Mouse (Mus musculus): ENCODE measurements around the gene Taf15.

The Taf15 gene

DNA sequence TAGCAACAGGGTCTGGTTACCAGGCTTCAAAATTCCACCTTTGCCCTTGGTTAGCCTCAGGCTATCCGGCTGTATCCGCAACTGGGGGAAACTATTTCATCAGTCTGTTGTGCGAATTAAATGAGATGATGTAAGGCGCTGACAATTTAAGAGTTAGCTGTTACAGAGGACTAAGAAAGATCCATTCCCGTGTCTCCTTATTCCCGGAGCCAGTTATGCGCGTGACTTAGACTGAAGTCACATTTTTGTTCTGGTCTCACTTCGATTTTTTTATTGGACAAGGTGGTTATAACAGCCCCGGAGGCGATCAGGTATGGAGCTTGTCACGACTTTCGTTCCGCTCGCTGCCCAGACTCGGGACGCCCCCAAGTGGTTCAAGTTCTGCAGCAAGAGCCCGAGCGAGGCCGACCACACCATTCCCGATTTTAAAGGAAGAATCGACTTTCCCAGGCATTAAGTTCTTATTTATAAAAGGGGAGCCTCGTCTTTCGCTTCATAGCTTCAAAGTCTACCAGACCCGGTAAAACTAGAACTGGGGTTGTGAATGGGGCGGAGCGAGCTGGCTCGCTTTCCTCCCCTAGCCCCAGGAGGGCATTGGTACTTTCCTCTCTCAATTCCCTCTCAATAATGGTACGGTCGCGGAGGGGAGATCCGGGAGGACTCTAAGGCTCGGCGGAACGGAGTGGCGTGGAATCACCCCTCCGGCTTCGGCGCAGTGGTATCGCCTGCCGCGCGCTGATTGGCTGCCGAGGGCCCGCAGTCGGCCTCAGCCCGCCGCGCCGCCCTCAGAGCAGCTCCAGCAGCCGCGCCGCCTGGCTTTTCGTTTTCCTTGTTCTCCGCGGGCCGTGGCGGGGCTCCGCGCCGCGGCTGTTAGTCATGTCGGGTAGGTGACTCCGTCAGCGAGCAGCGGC, at the start of gene Taf15:
TSS of gene Taf15 (plus strand) at position 763 of the 911 bp plus-strand sequence.
- peak; percentile 99 for DNase-seq

DNA sequence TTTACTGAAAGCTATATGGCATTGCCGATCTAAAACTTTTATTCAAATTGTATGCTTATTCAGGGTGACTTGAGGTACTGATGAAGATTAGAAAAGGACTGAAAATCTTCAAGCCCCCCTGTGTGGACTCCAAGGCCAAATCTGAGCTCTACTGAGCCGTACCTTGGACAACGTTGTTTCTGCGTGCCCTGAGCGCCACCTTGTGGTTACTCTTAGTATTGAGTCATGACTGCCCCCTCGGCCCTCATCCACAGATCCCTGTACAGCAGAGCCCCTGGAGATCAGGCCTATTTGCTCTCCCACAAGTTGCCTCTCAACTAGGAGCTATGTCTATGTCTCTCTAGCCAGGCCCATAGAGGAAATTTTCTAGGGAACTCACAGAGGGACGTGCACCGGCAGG, 48.2 kb upstream of the Taf15 start:
- DNase-seq: peak; percentile 70

DNA sequence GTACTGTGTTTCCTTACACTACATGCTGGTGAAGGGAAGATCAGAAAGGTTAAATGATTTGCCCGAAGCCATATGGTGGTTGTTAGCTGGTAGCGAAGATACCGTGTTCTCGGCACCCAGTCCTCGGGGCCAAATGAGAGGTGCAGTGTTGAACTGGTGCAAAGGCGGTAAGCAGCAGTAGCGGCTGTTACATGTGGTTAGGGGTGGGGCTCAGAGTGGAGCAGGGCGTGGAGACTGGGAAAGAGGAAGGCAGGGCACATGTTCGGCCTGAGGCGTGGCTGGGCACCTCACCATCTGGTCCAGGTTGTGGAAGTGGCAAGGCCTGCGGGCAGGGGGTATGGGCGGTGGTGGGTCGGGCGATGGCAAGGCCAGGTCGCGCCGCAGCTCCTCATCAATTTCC, 45.9 kb upstream of the Taf15 start:
- DNase-seq: peak; percentile 28

DNA sequence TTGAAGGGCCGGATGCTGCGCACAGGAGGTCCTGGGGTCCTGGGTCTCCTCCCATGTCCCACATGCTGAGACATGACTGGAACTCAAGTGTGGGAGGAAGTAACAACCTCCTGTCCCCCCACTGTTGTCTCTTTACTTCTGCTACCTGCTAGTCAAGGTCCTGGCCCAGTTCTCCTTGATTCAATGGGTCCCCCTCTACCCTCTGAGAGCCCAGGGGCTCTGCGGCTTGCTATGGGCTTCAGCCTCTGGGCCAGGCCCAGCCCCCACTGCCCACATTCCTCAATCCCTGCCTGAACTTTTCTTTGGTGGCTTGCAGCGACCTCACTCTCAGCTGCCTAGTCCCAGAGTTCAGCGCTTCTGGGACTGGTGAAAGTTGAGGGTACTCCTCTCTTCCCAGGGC, 43.5 kb upstream of the Taf15 start, which contains the start of gene Gas2l2:
TSS of gene Gas2l2 (minus strand) at position 101 of the 400 bp plus-strand sequence.
- no peak for DNase-seq

DNA sequence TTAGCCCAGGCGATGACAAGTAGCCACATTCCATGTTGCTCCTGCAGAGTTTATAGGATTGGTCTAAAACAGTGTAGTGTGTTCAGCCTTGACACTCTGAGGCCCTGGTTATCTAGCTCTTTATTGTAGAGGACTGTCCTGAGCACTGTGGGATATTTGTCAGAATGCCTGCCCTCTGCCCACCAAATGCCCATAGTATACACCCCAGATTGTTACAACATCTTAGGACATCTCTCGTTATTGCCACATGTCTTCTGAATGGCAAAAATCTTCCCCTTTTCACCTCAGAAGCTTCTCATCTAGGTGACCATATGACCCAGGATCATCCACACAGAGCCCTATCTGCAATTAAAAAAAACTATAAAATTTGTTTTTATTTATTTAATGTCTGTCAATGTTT, 40.4 kb upstream of the Taf15 start:
- DNase-seq: no peak

DNA sequence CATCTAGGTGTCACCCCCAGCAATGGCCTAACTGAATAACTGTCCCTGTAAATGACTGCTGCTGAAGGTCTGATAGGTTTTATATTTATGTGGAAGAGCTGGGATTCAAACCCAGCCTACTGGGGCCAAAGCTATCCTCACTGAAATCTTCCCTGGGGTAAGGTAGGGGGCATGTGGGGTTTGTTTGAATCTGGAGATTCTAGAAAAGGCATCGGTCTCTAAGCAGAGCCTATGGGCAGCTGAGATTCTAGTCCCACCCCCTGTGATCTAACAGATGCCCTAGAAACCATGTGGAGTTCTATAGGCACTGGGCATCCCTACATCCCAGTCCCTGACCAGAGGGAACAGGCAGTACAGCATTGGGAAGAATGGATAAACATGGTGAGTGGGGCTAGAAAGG, 35.5 kb upstream of the Taf15 start, which contains the start of gene 1700020L24Rik:
TSS of gene 1700020L24Rik (plus strand) at position 301 of the 400 bp plus-strand sequence.
- DNase-seq: no peak

DNA sequence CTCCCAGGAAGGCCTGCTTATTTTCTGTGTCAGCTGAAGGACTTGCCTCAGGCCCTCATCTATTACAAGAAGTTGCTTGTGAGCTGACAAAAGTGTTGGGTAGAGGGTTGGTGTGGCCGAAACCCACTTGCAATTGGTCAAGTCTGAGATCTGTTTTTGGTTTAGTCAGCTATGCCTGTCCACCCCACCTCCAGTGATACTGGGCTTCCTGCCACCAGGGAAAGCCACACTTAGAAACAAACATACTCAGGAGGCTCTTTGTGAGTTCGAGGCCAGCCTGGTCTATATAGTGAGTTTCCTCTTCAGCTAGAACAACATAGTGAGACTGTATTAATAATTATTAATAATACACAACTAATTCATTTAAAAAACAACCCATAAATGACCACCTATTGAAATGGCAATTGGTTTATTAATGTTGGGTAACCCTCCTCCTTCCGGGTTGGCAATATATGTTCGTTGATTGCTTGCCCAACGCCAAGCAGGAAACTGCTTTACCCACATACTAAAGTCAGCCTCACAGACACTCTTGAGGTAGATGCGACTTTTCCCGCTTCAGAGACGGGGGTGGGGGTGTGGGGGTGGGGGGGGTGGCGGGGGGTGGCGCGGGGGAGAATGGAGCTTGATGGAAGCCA, 33.3 kb upstream of the Taf15 start:
- no peak for DNase-seq

DNA sequence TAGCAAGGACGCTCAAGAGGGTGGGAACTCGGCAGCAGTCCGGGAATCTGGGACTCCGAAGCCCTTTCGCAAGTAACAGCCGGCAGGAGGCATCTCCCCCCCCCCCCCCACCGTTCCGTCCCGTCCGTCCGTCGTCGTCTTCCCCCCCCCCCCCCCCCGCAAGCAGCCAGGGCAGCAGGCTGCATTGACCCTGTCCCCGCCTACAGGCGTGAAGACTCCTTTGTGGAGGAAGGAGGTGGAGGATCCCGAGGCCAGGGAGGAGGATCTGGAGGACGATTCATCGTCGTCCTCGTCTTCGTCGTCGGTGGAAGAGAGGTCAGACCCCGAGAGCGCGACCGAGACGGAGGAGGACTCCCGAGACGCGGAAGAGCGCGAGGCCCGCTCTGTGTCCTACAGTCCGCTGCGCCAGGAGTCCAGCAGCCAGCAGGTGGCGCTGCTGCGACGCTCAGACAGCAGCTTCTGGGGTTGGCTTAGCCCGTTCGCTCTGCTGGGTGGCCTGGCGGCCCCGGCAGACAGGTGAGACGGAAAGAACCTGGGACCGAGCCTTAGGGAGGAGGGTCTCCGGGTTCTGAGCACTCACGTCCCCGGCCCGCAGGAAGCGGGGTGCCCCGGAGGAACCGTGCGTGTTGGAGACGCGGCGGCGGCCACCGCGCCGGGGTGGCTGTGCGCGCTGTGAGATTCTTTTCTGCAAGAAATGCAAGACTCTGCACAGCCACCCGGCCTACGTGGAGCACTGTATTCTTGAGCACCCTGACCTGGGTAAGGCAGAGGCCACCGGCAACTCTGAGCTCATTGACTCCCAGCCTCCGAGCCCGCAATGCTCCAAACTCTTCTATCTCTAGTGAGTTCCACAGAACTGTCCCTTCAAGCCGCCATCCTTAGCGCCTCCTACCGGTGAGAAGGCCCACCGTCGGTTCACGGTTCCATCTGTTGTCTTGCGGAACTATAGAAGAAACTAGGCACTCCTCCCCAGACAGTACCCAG, 32.5 kb upstream of the Taf15 start:
- peak; percentile 88 for DNase-seq

DNA sequence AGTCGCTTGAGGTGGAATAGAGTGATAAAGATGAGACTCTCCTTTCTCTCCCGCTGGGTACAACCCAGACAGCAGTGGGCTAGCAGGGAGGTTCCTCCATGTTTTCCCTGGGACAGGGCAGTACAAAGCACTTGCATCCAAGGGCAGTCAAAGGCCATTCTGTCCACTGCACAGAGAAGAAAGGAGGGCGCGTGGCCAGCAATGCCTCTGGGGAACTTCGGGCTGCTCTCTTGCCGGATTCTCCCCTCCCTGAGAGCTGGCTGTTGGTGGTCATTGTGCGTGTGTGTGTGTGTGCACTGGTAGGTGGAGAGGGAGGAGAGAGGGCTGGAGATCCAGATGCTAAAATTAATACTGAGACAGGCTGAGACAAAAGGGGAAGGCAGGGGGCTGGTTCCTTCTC, 31.7 kb upstream of the Taf15 start:
- no peak for DNase-seq

DNA sequence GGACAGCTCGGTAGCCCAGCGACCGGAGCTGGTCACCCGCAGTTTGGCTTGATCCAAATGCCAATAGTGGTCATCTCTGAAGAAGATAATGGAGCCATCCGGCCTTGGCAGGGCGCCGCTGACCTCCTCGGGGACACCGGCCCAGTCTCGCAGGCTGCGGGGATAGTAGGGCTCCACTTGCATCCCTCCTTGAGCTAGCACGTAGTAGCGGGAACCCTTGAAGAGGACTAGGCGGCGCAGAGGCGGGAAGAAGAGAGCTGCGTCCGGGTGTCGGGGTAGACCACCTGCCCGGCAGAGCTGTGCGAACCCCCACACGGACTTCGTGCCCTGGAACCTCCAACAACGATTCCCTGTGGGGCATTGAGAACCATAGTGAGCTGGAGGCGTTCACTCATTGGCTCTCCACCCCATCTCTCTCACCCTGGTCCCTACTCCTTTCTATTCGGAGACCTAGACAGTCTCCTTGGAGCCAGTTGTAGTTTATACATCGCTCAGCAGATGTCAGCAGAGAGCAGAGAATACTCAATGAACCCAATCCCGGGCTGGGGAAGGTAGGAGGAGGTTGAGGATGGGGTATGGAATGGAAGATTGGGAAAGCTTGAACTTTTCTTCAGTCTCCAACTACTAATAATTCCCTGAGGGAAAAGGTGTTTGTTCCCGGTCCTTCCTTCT, 30.2 kb upstream of the Taf15 start:
- DNase-seq: peak; percentile 67

DNA sequence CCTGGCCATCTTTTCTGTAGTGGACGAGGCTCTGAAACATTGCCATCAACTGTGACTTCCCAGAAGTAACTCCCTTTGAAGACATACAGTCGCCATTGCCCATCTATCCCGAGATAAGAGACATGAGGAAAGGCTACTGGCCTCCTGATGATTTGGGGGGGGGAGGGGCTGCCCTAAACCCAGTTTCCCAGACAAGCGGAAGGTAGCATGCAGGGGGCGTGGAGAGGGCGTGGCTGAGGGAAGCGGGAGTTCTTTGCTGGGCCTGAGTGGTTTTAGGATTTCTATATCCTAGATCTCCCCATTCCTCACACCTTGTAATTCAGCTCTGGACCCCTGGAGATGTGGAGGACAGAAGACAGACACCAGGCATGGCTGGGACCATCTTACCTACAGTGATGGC, 29.1 kb upstream of the Taf15 start:
- no peak for DNase-seq

DNA sequence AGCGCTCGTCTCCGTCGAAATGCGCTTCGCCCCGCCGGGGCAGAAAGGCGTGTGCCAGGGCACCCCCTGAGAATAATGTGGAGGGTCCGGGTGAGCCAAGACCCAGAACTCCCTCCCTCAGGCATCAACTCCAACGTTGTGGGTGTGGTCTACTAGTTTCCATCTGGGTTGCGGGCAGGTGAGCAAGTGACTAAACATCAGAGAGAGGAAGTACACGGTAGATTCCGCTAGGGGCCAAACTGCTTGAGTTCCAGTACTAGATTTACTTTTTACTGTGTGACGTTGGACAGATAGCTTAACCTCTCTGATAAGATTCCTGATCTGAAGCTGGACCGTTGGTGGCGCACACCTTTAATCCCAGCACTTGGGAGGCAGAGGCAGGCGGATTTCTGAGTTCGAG, 27.9 kb upstream of the Taf15 start:
- DNase-seq: no peak

DNA sequence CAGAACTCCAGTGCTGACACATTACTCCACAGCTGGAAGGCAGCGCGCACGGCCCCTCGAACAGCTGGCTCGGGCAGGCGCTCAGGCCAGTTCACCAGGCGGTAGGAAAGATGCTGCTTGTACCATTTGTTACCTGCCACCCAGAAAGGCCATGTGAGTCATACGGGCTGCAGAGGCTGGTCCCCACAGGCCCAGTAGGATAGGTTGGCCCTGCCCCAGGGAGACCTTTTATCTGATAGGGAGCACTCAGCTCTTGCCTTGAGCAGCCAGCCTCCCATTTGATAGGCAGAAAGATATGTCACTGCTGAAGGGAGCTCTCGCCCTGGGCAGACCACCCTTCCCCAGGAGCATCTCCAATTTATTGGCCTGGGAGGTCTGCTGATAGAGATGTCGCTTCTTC, 25.3 kb upstream of the Taf15 start:
- no peak for DNase-seq

DNA sequence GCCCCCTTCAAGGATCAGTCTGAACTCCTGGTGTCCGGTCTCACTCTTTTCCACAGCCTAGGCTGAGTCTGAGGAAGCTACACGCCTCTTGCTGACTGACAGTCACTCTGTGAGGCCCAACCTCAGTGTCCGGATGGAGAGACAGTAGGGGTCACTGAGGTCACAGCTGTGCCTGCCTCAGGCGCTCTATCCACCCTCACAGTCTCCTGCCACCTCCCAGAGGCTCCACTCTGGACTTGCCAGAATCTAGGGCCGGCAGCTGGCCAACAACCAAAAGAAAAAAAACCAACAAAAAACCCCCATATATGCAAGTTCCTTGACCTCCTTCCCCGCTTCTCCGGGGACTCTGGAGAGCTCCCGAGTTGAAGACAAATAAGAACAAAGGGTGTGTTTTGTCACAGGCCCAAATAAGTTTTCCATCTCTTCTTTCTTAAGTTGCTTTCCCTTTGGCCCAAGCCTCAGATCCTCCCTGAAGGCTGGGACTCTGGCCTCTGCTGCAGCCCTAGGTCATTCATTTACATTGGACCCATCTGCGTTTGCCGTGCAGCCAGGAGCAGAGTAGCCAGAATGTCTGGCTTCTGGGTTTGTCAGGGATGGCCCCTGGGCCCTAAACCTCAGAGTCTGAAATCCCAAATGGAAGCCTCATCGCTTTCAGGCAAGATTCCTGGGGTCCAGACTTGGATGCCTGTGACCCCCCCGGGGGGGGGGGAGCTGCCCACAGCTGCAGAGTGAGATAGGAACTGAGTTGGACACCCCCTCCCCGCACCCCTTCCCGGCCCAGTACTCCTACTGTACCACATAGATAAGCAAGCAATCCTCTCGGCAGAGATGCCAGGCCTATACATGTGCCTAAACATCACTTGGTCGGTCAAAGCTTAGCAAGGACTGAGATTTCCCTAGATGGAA, 24.6 kb upstream of the Taf15 start:
- no peak for DNase-seq

DNA sequence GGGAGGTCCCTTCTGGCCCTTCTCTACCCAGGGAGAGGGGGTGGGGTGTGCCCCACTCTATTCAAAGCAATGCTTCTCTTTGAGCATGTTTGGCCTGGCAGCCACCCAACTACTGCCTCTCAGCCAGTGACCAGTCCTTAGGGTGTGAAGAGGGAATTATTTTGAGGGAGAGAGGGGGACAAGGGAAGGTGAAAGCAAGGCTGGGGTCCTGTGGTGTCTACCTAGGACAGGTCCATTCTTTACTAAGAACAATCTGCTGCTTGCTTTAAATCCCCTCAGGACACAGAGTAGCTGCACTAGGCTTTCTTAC, 24.0 kb upstream of the Taf15 start:
- DNase-seq: no peak

DNA sequence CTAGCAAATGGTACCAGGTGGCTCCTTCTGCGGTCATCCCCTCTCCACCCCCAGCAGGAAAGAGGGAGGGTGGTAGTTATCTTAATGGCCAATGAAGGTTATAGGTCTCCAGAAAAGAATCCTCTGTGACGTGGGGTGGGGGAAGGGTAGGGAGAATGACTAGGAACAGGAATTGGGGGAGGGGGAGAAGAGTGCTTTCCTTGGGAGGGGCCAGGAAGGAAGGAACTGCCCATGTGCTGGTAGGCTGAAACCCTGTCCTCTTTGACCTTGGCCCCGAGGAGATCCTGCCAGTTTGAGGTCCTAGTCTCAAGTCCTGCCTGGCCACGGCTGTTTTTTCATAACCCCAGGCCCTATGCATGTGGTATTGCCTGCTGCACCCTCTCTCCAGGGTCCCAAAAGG, 23.6 kb upstream of the Taf15 start:
- DNase-seq: no peak

DNA sequence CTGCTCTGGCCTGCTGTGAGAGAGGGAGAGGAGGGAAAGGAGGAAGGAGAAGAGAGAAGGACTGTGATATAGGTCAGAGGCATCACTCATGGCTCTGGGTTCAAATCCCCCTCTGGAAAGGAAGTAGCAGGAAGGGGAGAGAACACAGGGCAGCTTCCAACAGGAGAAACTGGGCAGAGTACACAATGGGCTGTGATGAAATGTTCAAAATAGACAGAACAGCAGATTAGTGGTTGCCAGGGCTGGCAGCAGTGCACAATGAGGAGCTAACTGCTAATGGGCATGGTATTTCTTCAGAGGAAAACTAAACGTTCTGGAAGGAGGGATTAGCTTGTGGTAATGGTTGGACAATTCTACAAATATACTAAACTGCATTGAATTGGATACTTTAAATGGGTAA, 22.3 kb upstream of the Taf15 start:
- no peak for DNase-seq

DNA sequence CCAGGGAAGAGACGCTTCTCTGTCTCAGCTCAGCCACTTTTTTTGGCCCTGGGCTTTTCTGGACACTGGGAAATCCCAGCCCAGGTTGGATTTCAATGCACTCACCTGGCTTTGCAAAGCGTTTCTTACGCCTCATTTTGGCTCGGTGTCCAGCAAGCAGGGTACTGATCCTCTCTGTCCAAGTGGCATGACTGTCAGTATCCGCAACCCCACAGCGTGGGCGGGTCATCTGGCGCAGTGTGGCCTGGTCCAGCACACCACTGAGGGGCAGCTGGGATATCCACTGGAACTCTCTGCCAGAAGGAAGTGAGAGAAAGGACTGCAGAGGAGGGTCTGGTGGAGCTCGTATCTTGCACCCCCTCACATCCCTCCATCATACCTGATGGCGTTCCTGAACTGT, 21.6 kb upstream of the Taf15 start:
- no peak for DNase-seq

DNA sequence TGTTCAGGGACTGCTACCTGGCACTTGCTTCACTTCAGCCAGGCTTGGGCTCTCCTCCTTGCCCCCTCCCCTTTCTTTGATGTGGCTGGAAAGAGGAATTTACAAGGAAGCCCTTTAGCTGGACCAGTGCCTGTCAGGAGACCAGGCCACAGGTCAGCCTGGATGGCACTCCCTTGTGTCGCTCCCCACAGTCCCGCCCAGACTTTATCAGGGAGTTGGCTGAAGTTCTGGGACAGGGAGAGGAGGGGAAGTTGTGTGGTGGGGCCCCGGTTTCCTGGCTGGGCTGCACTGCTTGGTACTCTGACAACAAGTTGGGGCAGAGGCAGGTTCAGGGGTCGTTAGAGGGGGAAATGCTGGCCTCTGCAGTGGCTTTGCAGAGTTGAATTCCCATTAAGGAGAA, 18.3 kb upstream of the Taf15 start:
- DNase-seq: no peak

DNA sequence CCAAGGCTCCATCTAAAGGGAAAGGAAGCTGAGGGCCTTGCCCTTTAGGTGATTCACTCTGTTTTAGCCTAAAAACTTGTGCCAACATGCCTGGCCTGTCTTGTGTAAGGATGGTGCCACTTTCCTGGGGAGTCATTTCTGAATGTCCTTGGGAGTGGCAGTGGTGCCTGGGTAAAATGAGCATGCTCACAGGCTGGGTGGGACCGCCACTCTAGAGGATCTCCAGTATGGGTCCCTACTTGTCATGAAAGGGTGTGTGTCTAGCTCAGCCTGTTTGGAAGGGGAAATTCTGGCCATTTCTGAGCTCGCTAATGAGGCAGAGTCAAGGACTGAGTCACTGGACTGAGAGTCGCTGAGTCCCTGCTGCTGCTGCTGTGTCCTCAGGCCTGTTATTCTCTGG, 17.3 kb upstream of the Taf15 start:
- no peak for DNase-seq

DNA sequence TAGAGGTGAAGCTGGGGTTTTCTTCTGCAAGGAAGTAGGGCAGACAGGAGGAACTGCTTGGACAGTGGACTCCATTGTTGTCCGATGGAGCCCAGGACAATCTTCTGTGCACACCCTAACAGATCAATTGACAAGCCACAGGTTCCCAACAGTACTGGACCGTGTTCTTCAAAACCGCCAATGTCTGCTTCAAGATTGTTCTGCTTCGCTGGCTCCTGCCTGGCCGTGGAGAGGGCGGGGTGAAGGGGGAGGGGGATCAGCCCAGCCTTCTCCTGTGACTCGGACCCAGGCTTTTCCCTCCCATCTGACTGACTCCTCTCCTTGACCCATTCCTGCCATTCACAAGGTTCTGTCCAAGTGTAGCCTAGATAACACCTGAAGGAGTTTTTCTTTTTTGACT, 15.6 kb upstream of the Taf15 start:
- DNase-seq: no peak

All from thymus, postnatal 25 days (tissue).